11 mouse cellular contexts compared by ENCODE assay signal in the genomic region with DNA sequence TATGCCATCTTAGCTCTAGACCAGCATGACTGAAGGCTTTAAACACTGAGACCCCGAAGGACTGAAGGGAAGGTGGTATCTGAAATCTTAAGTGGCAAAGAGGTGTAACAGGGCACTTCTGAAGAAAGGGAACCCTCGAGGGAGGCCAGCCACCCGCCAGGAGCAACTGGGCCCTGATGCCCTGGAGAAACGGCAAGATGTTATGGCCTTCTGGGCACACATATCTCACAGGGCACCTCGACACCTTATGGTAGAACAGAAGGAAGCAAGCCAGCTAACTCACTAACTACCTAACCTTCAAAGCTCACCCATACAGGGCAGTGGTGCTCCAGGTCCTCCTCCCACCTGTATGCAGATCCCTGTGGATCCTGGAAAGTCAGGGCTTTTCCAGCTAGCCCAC. TPM values are rescaled to one million over a fixed set of nuclear protein-coding genes. Genes with fewer than 3 reads are reported as not detected.
A peak's percentile ranks its signal among the peaks of the same experiment; 100 is the strongest.
DNase-seq lines count a peak whose midpoint lies in the region; ATAC-seq and TF ChIP-seq lines count a peak whose summit lies in the region.
"Had no signal": no experiment of that assay in that cellular context is flagged by ENCODE, and none has a peak within 500 bp of the region (broad histone marks: within the 10 kb centered on the region; RNA-seq: fewer than 3 reads in every experiment).

No protein-coding gene starts in this region.

- no peak for DNase-seq in forebrain, embryonic 10.5 days (ENCODE audit: extremely low spot score, low spot score)
- DNase-seq in forebrain, embryonic 11.5 days (ENCODE audit: low spot score), result no peak
- DNase-seq in lung, adult 2 months, result no peak
- DNase-seq in hindbrain, embryonic 14.5 days (ENCODE audit: low spot score), result no peak
- no peak for DNase-seq in adipocyte (ENCODE audit: low spot score)
- no peak for DNase-seq in heart, adult 18-20 months
- DNase-seq: lung, postnatal 36 days; right cerebral cortex, adult 18-20 months had no signal

- peaks cover 17% of the 10 kb centered on the region for H3K36me3 ChIP-seq in forebrain, embryonic 10.5 days (replicated peaks)
- no peaks in the 10 kb centered on the region for H3K36me3 ChIP-seq in forebrain, embryonic 11.5 days (ENCODE audit: control insufficient read depth, insufficient read depth, low read length)
- peaks cover 5% of the 10 kb centered on the region; the same call in 1 of the 2 replicates for H3K36me3 ChIP-seq in lung, embryonic 16.5 days (ENCODE audit: control insufficient read depth, insufficient read depth, low read length)
- H3K36me3 ChIP-seq in hindbrain, embryonic 14.5 days (replicated peaks; ENCODE audit: control insufficient read depth, insufficient read depth), result peaks cover 14% of the 10 kb centered on the region
- no peaks in the 10 kb centered on the region for H3K36me3 ChIP-seq in myocyte (ENCODE audit: control insufficient read depth, insufficient read depth)

- H3K4me1 ChIP-seq in forebrain, embryonic 10.5 days, result peaks cover 37% of the 10 kb centered on the region
- peaks cover 6% of the 10 kb centered on the region for H3K4me1 ChIP-seq in forebrain, embryonic 11.5 days (replicated peaks; ENCODE audit: control insufficient read depth, insufficient read depth, low read length)
- peaks cover 15% of the 10 kb centered on the region for H3K4me1 ChIP-seq in lung, embryonic 16.5 days (replicated peaks; ENCODE audit: control insufficient read depth, insufficient read depth, low read length)
- H3K4me1 ChIP-seq in lung, adult 2 months (ENCODE audit: control insufficient read depth, insufficient read depth, low read length), result peaks cover 10% of the 10 kb centered on the region
- H3K4me1 ChIP-seq in hindbrain, embryonic 14.5 days (replicated peaks; ENCODE audit: control insufficient read depth, insufficient read depth, low read length), result peaks cover 32% of the 10 kb centered on the region

- no peaks in the 10 kb centered on the region for H3K27me3 ChIP-seq in forebrain, embryonic 10.5 days (ENCODE audit: poor library complexity, severe bottlenecking)
- H3K27me3 ChIP-seq in forebrain, embryonic 11.5 days (ENCODE audit: control insufficient read depth, insufficient read depth, low read length), result no peaks in the 10 kb centered on the region
- H3K27me3 ChIP-seq in lung, embryonic 16.5 days (ENCODE audit: control insufficient read depth, insufficient read depth, low read depth, low read length), result no peaks in the 10 kb centered on the region
- no peaks in the 10 kb centered on the region for H3K27me3 ChIP-seq in hindbrain, embryonic 14.5 days (ENCODE audit: control insufficient read depth, insufficient read depth, low read length)
- H3K27me3 ChIP-seq in myocyte (ENCODE audit: control insufficient read depth, insufficient read depth, insufficient read length), result no peaks in the 10 kb centered on the region

- no peak for ATAC-seq in forebrain, embryonic 11.5 days (replicated peaks; ENCODE audit: low FRiP score)
- no peak for ATAC-seq in lung, embryonic 16.5 days (ENCODE audit: low read depth)
- no peak for ATAC-seq in hindbrain, embryonic 14.5 days (ENCODE audit: low FRiP score)

- WGBS in forebrain, embryonic 10.5 days, result 91% methylated on average over 5 of the region's 5 CpGs
- 93% methylated on average over 5 of the region's 5 CpGs for WGBS in forebrain, embryonic 11.5 days
- WGBS in lung, embryonic 16.5 days, result 89% methylated on average over 5 of the region's 5 CpGs
- WGBS in lung, adult 2 months, result 81% methylated on average over 5 of the region's 5 CpGs
- WGBS in hindbrain, embryonic 14.5 days, result 95% methylated on average over 5 of the region's 5 CpGs

- H3K79me2 ChIP-seq in myocyte (ENCODE audit: control insufficient read depth, insufficient read depth), result peaks cover 64% of the 10 kb centered on the region

- H3K9me3 ChIP-seq in forebrain, embryonic 10.5 days, result no peaks in the 10 kb centered on the region
- no peaks in the 10 kb centered on the region for H3K9me3 ChIP-seq in forebrain, embryonic 11.5 days (ENCODE audit: control insufficient read depth, low read length)
- H3K9me3 ChIP-seq in lung, embryonic 16.5 days (ENCODE audit: control insufficient read depth, low read length), result no peaks in the 10 kb centered on the region
- H3K9me3 ChIP-seq in hindbrain, embryonic 14.5 days (ENCODE audit: control insufficient read depth, low read length), result no peaks in the 10 kb centered on the region

- H3K9ac ChIP-seq in forebrain, embryonic 11.5 days (ENCODE audit: low read length), result no peak overlapping the region
- peak overlapping the region; percentile 32; the same call in 1 of the 2 replicates for H3K9ac ChIP-seq in lung, embryonic 16.5 days (ENCODE audit: low read length)
- 0 out of 2 replicates have a peak overlapping the region, but pooled peaks have one; percentile 75 for H3K9ac ChIP-seq in hindbrain, embryonic 14.5 days

- H3ac ChIP-seq in myocyte (ENCODE audit: control insufficient read depth, insufficient read length), result no peak overlapping the region

- H3K4me3 ChIP-seq in forebrain, embryonic 10.5 days, result 0 out of 2 replicates have a peak overlapping the region, but pooled peaks have one; percentile 90
- H3K4me3 ChIP-seq in forebrain, embryonic 11.5 days (ENCODE audit: low read depth, low read length), result no peak overlapping the region
- no peak overlapping the region for H3K4me3 ChIP-seq in lung, embryonic 16.5 days (ENCODE audit: low read length)
- no peak overlapping the region for H3K4me3 ChIP-seq in lung, adult 2 months (replicated peaks; ENCODE audit: extremely low read depth, low read depth, low read length)
- H3K4me3 ChIP-seq in hindbrain, embryonic 14.5 days (replicated peaks; ENCODE audit: low read length), result peak overlapping the region; percentile 83
- H3K4me3 ChIP-seq in myocyte, result peak overlapping the region; percentile 44

- TF ChIP-seq POLR2A in lung, adult 2 months (IDR thresholded peaks at IDR 0.05; ENCODE audit: borderline replicate concordance, extremely low read depth, low read depth, low read length), result no peak
- no peak for TF ChIP-seq POLR2A in myocyte (IDR thresholded peaks at IDR 0.05; ENCODE audit: insufficient read length, low read depth)

- 0 out of 2 replicates have a peak overlapping the region, but pooled peaks have one; percentile 2 for H3K27ac ChIP-seq in forebrain, embryonic 10.5 days
- no peak overlapping the region for H3K27ac ChIP-seq in forebrain, embryonic 11.5 days (ENCODE audit: low read depth, low read length)
- H3K27ac ChIP-seq in lung, embryonic 16.5 days (ENCODE audit: low read length), result no peak overlapping the region
- H3K27ac ChIP-seq in hindbrain, embryonic 14.5 days, result no peak overlapping the region

- no peak for TF ChIP-seq CTCF in lung, adult 2 months (IDR thresholded peaks at IDR 0.05; ENCODE audit: insufficient read depth, low read length)

- H3K4me2 ChIP-seq in forebrain, embryonic 11.5 days (ENCODE audit: low read depth, low read length, severe bottlenecking), result no peak overlapping the region
- H3K4me2 ChIP-seq in lung, embryonic 16.5 days (ENCODE audit: low read depth, low read length), result no peak overlapping the region
- H3K4me2 ChIP-seq in hindbrain, embryonic 14.5 days (replicated peaks), result peak overlapping the region; percentile 78
- peak overlapping the region; percentile 95 for H3K4me2 ChIP-seq in myocyte (ENCODE audit: low read depth)

RNA-seq across cellular contexts. Expression of gene Pip4k2b, which starts 2.3 kb away (rescaled TPM):
- polyA plus RNA-seq in forebrain, embryonic 10.5 days (2016; fragmentation: Nextera tagmentation; extraction: Ambion mirVana), result 1.3 and 2.1 TPM in 2 replicates
- polyA plus RNA-seq in forebrain, embryonic 11.5 days (2014; fragmentation: Nextera tagmentation; extraction: Ambion mirVana), result 1.8 and 1.9 TPM in 2 replicates
- polyA plus RNA-seq in lung, embryonic 16.5 days (2015; fragmentation: Nextera tagmentation; extraction: Ambion mirVana), result 1.3 and 2.2 TPM in 2 replicates
- polyA plus RNA-seq in lung, adult 2 months (2012; rRNA removed), result 11.9 and 14.6 TPM in 2 replicates
- 5.2 and 5.9 TPM in 2 replicates for polyA plus RNA-seq in hindbrain, embryonic 14.5 days (2014; fragmentation: Nextera tagmentation; extraction: Ambion mirVana)
- 30.1 TPM for polyA plus RNA-seq in myocyte (2012; fragmentation: generic; extraction: Trizol)
- total RNA-seq in heart, adult 18-20 months (2021), result 10 to 100 TPM; 23.7 to 24.1 TPM

RNA-seq across cellular contexts. Expression of gene Cwc25, which starts 24.2 kb away (rescaled TPM):
- 20.3 and 22.0 TPM in 2 replicates for polyA plus RNA-seq in forebrain, embryonic 10.5 days (2016; fragmentation: Nextera tagmentation; extraction: Ambion mirVana)
- polyA plus RNA-seq in forebrain, embryonic 11.5 days (2014; fragmentation: Nextera tagmentation; extraction: Ambion mirVana), result 16.3 and 19.5 TPM in 2 replicates
- 16.1 and 18.5 TPM in 2 replicates for polyA plus RNA-seq in lung, embryonic 16.5 days (2015; fragmentation: Nextera tagmentation; extraction: Ambion mirVana)
- polyA plus RNA-seq in lung, adult 2 months (2012; rRNA removed), result 7.0 and 11.6 TPM in 2 replicates
- 8.1 and 11.2 TPM in 2 replicates for polyA plus RNA-seq in hindbrain, embryonic 14.5 days (2014; fragmentation: Nextera tagmentation; extraction: Ambion mirVana)
- polyA plus RNA-seq in myocyte (2012; fragmentation: generic; extraction: Trizol), result 8.9 TPM
- total RNA-seq in heart, adult 18-20 months (2021), result 1 to 10 TPM; 6.4 to 8.4 TPM

RNA-seq across cellular contexts. Expression of gene 1700001P01Rik, which starts 33.6 kb away (rescaled TPM):
- polyA plus RNA-seq in forebrain, embryonic 10.5 days (2016; fragmentation: Nextera tagmentation; extraction: Ambion mirVana), result 0.73 TPM in 1 of 2 replicates, not detected in the other
- polyA plus RNA-seq in forebrain, embryonic 11.5 days (2014; fragmentation: Nextera tagmentation; extraction: Ambion mirVana), result 0.44 TPM in 1 of 2 replicates, not detected in the other
- polyA plus RNA-seq in lung, embryonic 16.5 days (2015; fragmentation: Nextera tagmentation; extraction: Ambion mirVana), result 0.35 TPM in 1 of 2 replicates, not detected in the other
- 0.22 TPM in 1 of 2 replicates, not detected in the other for polyA plus RNA-seq in lung, adult 2 months (2012; rRNA removed)
- polyA plus RNA-seq in hindbrain, embryonic 14.5 days (2014; fragmentation: Nextera tagmentation; extraction: Ambion mirVana), result 0.68 TPM in 1 of 2 replicates, not detected in the other
- 0.07 TPM for polyA plus RNA-seq in myocyte (2012; fragmentation: generic; extraction: Trizol)
- total RNA-seq in heart, adult 18-20 months (2021), result not detected
- polyA plus RNA-seq: embryonic facial prominence, embryonic 11.5 days had no signal

RNA-seq across cellular contexts. Expression of gene Psmb3, which starts 39.0 kb away (rescaled TPM):
- 627 and 634 TPM in 2 replicates for polyA plus RNA-seq in forebrain, embryonic 10.5 days (2016; fragmentation: Nextera tagmentation; extraction: Ambion mirVana)
- polyA plus RNA-seq in forebrain, embryonic 11.5 days (2014; fragmentation: Nextera tagmentation; extraction: Ambion mirVana), result 463 and 510 TPM in 2 replicates
- polyA plus RNA-seq in lung, embryonic 16.5 days (2015; fragmentation: Nextera tagmentation; extraction: Ambion mirVana), result 430 and 457 TPM in 2 replicates
- 214 and 264 TPM in 2 replicates for polyA plus RNA-seq in lung, adult 2 months (2012; rRNA removed)
- polyA plus RNA-seq in hindbrain, embryonic 14.5 days (2014; fragmentation: Nextera tagmentation; extraction: Ambion mirVana), result 436 and 489 TPM in 2 replicates
- polyA plus RNA-seq in myocyte (2012; fragmentation: generic; extraction: Trizol), result 694 TPM
- total RNA-seq in heart, adult 18-20 months (2021), result 100 to 1,000 TPM; 135 to 150 TPM

RNA-seq across cellular contexts. Expression of gene Rpl23, which starts 40.1 kb away (rescaled TPM):
- 449 and 492 TPM in 2 replicates for polyA plus RNA-seq in forebrain, embryonic 10.5 days (2016; fragmentation: Nextera tagmentation; extraction: Ambion mirVana)
- polyA plus RNA-seq in forebrain, embryonic 11.5 days (2014; fragmentation: Nextera tagmentation; extraction: Ambion mirVana), result 400 and 454 TPM in 2 replicates
- 495 and 578 TPM in 2 replicates for polyA plus RNA-seq in lung, embryonic 16.5 days (2015; fragmentation: Nextera tagmentation; extraction: Ambion mirVana)
- 81.7 and 95.5 TPM in 2 replicates for polyA plus RNA-seq in lung, adult 2 months (2012; rRNA removed)
- 324 and 419 TPM in 2 replicates for polyA plus RNA-seq in hindbrain, embryonic 14.5 days (2014; fragmentation: Nextera tagmentation; extraction: Ambion mirVana)
- polyA plus RNA-seq in myocyte (2012; fragmentation: generic; extraction: Trizol), result 1,321 TPM
- 100 to 1,000 TPM; 505 to 584 TPM for total RNA-seq in heart, adult 18-20 months (2021)

Comparison
In these comparisons a context has a peak if more than half of its experiments do, and no peak if none do; other contexts are left out.
1. H3K4me3 ChIP-seq: peak in forebrain, embryonic 10.5 days (single experiment), hindbrain, embryonic 14.5 days (single experiment) and myocyte (single experiment); none in forebrain, embryonic 11.5 days (single experiment), lung, embryonic 16.5 days (single experiment) and lung, adult 2 months (single experiment).
2. H3K4me2 ChIP-seq: peak in hindbrain, embryonic 14.5 days (single experiment) and myocyte (single experiment); none in forebrain, embryonic 11.5 days (single experiment) and lung, embryonic 16.5 days (single experiment).